Mouse (Mus musculus) liver, embryonic 14.5 days (tissue): Measurements from ENCODE around the gene Sh2b2.

Experiments used
- CTCF ChIP-seq: IDR thresholded peaks from 2 replicates; pipeline ENCODE4 v1.5.1; 2016; ENCODE audit warnings: antibody characterized with exemption, low read depth, control low read depth
- EP300 ChIP-seq: IDR thresholded peaks from 2 replicates; pipeline ENCODE4 v1.6.1; 2016; ENCODE audit warnings: antibody characterized with exemption, low read depth

DNA sequence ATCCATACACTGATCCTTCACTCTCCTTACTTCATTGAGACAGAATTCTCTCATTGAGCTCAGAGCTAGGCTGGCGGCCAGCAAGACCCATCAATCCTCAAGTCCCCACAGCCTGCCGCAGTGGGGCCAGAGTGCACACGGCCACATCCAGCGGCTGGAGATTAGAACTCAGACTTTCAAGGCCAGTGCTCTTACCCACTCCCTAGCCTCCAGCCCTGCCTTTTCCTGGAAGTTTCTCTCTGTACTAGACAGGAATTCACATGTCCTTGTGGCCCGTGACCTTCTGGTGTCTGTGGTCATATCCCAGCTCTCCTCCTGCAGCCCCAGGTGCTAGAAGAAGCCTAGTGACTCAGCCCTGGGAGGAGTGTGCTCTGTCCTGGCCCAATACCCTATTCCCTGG lies 9.7 kb downstream of the Sh2b2 start:
- no peak for TF ChIP-seq CTCF
- TF ChIP-seq EP300: no peak
